Mouse (Mus musculus) bone marrow, adult 2 months (tissue): Measurements from ENCODE around the gene Tmem136.

Source experiments
- CTCF ChIP-seq: fragments of 200-500 bp; IDR thresholded peaks from 2 replicates; pipeline ENCODE4 v1.5.1; 2011; ENCODE audit warnings: low read length, control low read depth; ENCODE audit not compliant: control insufficient read depth, insufficient read depth
- POLR2A ChIP-seq: fragments of 200-500 bp; IDR thresholded peaks from 2 replicates; pipeline ENCODE4 v1.6.1; 2011; ENCODE audit warnings: low read depth, mild to moderate bottlenecking, control low read depth, low read length, borderline replicate concordance; ENCODE audit not compliant: control insufficient read depth

GRCm38 (mm10) chr9:43108081-43108480 is 8.3 kb downstream of the Tmem136 start:
- no peak for TF ChIP-seq POLR2A
- no peak for TF ChIP-seq CTCF
